Mouse (Mus musculus) frontal cortex, postnatal 10 days (tissue): Measurements from ENCODE around the gene Tsr2.
A peak's percentile ranks its signal among the peaks of the same experiment; 100 is the strongest.

Experiments used
- DNase-seq, 2 experiments: peaks; one replicate each; pipeline ENCODE4 v3.0.0; 2022; ENCODE audit warnings: low spot score in 2 of 2, mixed read lengths in 1 of 2

Gene Tsr2

DNA sequence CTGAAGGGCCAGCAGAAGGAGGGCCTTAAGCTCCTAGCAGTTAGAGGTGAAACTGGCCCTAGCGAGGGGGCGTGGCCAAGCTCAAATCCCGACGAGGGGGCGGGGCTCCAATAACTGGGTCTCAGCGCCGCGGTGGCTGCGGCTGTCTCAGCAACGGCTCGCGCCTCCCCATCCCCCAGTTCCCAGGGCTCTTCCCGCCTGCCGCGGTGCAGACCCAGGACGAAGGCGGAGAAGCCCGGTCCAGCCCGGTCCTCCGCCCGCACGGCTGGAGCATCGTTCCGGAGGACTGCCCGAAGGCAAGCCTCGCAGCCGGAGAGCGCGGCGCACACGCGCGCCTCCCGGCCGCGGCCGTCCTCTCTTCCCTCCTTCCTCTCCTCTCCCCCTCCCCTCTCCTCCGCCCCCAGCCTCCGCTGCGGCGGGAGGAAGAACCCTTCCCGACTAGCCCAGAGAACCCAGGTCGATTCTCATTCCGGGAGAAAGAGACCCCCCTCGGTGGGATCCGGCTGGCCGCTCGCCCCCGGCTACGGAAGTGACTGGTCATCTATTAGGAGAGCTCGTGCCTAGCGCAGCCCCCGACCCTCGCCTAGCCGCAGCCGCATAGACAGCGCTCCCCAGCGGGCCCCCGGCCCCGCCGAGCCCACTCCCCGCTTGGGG lies 49.4 kb downstream of the Tsr2 start:
- DNase-seq, result peak; percentile 59 to 79

DNA sequence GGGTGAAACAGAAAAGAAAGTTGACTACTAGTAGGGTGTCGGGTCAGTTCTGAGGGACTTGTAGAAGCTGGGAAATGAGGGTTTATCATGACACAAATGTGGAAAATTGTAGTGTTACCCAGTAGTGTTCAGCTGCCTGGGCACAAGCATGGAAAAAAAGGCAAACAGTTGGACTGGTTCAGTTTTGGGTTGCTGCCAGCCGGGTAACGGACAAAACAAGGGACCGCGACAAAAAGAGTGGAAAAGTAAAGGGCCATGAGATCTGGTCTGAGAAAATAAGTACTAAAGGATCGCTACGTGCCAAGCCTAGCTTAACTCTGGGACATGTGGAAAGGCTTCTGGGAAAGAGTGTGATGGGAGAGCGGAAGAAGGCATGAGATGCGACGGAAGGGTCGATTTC lies 50.0 kb downstream of the Tsr2 start:
- DNase-seq, result no peak

GRCm38 (mm10) chrX:151045850-151046249 lies 50.5 kb downstream of the Tsr2 start, which contains the start of gene Fgd1:
Gene Fgd1 (plus strand): TSS chrX:151046150.
- no peak for DNase-seq

DNA sequence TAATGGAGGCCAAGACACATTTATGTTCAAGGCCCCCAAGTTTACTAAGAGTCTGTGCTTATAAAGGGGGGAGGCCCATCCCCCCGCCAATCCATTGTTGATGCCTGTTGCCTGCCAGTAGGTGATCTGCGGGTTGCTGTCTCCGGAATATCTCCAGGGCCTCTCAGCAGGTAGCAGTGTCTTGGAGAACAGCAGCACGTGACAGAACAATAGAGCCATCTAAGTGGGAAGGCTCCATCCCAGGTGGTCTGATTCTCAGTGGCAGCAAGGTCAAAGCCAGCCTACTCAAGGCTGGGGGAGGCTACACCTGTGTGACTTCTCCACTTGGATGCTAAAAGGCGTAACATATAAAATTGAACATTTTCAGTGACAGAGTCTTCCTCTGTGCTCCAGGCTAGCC lies 55.1 kb downstream of the Tsr2 start:
- DNase-seq, result no peak
